Mouse (Mus musculus): ENCODE measurements around the gene Scn5a. TPM values are rescaled to one million over a fixed set of nuclear protein-coding genes. Genes with fewer than 3 reads are reported as not detected.

The Scn5a gene
- polyA plus RNA-seq (2016; fragmentation: Nextera tagmentation; extraction: Ambion mirVana), result 8.2 and 18.0 TPM in 2 replicates

DNA sequence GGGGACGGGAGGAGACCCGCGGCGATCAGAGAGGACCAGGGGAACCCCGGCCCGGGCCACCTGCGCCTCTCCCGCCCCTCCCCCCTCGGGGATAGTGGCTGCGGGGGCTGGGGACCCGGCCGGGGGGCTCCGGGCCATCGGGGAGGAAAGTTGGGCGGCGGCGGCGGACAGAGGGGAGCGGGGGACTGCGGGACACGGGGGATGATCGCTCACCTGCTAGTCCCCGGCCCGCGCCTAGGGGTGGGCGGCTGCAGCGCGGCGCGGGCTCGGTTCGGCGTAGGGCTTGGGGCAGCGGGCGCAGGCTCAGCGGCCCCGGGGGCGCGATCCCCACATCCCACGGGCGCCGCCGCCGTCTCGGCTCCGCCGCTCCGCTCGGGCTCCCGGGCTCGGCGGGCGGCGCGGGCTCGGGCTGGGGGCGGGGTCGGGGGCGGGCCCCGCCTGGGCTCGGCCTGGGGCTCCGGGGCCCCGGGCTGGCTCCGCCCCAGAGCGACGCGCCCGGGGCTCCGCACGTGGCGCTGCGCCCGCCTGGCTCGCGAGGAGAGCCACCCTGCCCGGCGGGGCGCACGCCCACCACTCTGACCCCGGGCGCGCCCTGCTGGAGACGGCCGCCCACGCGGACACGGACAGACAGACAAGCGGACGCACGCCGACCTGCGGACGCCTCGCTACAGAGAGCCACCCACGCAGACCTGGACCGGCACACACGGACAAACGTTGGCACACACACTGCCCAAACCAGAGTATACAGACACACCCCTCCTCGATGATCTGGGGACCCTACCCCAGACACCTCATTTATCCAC, at the start of gene Scn5a:
Gene Scn5a, minus strand, starts transcription at position 381 of the 803 bp plus-strand sequence.
- peak within 1 kb of the TSS; percentile 91 for H3K27ac ChIP-seq
- peaks cover 95% of the 10 kb centered on the region for H3K27me3 ChIP-seq (ENCODE audit: insufficient read depth, poor library complexity, severe bottlenecking)
- DNase-seq (ENCODE audit: low spot score), result no peak
- no peaks in the 10 kb centered on the region for H3K9me3 ChIP-seq
- H3K4me1 ChIP-seq, result peaks cover 65% of the 10 kb centered on the region
- no peaks in the 10 kb centered on the region for H3K36me3 ChIP-seq
- peak within 1 kb of the TSS; percentile 87 for H3K4me3 ChIP-seq
- 1% methylated on average over 75 of the region's 99 CpGs for WGBS

DNA sequence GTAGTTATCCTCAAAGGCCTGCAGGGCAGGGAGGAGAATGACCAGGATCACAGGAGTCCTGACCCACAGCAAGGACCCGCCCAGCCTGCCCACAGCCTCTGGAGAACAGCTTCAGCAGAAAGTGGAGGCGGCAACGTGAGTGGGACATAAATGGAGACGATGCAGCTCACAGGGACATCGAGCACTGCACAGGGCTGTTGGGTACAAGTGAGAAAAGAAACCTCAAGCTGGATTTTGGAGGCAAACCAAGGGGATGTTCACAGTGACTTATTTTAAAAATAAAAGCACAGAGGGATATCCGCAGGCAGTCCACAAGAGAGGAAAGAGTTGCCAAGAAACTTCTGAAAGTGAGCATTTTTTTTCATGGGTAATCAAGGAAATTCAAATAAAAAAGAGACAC, 48.4 kb upstream of the Scn5a start:
- no peak overlapping the region for H3K4me3 ChIP-seq
- H3K9me3 ChIP-seq, result no peaks in the 10 kb centered on the region
- 72% methylated on average over 6 of the region's 6 CpGs for WGBS
- no peaks in the 10 kb centered on the region for H3K36me3 ChIP-seq
- H3K4me1 ChIP-seq, result peaks cover 40% of the 10 kb centered on the region
- H3K27me3 ChIP-seq (ENCODE audit: insufficient read depth, poor library complexity, severe bottlenecking), result peaks cover 22% of the 10 kb centered on the region; the same call in 1 of the 2 replicates
- no peak for DNase-seq (ENCODE audit: low spot score)
- no peak overlapping the region for H3K27ac ChIP-seq

DNA sequence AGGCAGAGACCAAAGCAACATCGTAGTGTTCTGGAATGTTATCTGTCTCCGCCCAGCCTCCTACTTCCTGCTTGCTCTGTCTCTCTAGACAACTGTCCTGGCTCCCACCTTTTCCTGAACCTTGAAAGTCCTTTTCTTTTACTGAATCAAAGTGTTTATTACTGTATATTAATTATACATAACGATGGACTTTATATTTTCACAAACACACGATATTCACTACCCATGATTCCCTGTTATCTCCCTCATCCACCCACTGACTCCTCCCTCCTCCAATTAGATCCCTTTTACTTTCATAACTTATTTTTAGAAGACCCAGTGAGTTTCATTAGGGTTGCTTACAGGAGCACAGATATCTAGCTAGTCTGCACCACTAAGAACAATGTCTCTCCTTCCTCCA, 45.3 kb upstream of the Scn5a start:
- Histone ChIP-seq H3K27ac (0 out of 2 replicates have a peak overlapping the region, but pooled peaks have one; percentile 47), H3K4me3 (no peak overlapping the region), H3K4me1 (peaks cover 26% of the 10 kb centered on the region), H3K36me3 (no peaks in the 10 kb centered on the region), H3K27me3 (ENCODE audit: insufficient read depth, poor library complexity, severe bottlenecking) (peaks cover 12% of the 10 kb centered on the region; the same call in 1 of the 2 replicates), H3K9me3 (no peaks in the 10 kb centered on the region)
- no peak for DNase-seq (ENCODE audit: low spot score)
- WGBS, result 64% methylated on average over 4 of the region's 4 CpGs

DNA sequence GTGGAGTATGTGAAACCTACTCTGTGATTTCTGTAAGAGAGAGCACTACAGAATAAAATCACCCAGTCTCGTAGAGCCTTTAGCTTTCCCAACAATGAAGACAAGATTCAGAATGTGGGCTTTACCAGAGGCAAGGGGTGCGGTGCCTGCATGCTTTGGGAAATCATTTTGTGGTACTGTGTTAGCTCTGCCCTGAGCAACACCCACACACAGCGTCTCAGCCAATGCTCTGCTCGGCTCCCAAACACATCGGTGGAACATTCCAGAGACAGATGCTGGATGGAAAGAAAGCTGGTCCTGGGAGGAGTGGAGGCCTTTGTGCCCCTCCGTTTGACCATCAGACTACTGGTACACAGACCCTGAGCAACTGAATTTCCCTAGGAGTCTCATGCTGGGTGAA, 36.0 kb upstream of the Scn5a start:
- H3K9me3 ChIP-seq, result no peaks in the 10 kb centered on the region

DNA sequence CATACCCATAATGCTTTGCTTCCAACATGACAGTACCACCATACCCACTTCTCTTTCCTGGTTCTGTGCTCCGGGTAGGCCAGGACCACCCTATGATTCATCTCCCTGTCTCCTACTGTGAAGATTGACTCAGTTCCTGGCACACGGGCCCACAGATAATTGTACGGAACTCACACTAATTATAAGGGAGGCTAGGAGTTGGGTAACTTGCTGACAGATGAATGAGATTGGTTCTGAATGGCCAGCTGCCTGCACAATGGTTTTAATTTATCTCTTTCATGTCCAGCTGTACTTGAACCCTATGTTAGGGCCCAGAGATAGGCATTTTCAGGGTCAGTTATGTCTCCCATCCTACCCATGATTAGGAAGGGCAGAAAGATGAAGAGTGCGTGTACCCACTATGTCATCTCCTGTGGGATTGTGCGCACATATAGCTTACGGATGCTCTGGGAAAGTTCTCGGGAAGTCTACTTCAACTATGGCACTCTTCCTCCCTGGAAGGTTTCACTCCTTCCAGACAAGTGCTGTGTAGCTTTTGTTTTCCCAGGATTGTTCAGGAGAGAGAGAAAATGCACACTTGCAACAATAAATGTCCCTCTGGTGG, 31.8 kb upstream of the Scn5a start:
- Histone ChIP-seq H3K4me3 (no peak overlapping the region), H3K4me1 (peaks cover 21% of the 10 kb centered on the region), H3K27me3 (ENCODE audit: insufficient read depth, poor library complexity, severe bottlenecking) (no peaks in the 10 kb centered on the region), H3K9me3 (no peaks in the 10 kb centered on the region), H3K27ac (no peak overlapping the region), H3K36me3 (no peaks in the 10 kb centered on the region)
- DNase-seq (ENCODE audit: low spot score), result no peak
- WGBS, result 75% methylated on average over 7 of the region's 7 CpGs

More for the DNA sequence above, 36.0 kb upstream of the Scn5a start:
- 76% methylated on average over 6 of the region's 6 CpGs for WGBS
- DNase-seq (ENCODE audit: low spot score), result no peak
- H3K4me1 ChIP-seq, result peaks cover 31% of the 10 kb centered on the region
- H3K27me3 ChIP-seq (ENCODE audit: insufficient read depth, poor library complexity, severe bottlenecking), result no peaks in the 10 kb centered on the region
- H3K36me3 ChIP-seq, result no peaks in the 10 kb centered on the region
- no peak overlapping the region for H3K4me3 ChIP-seq
- no peak overlapping the region for H3K27ac ChIP-seq

DNA sequence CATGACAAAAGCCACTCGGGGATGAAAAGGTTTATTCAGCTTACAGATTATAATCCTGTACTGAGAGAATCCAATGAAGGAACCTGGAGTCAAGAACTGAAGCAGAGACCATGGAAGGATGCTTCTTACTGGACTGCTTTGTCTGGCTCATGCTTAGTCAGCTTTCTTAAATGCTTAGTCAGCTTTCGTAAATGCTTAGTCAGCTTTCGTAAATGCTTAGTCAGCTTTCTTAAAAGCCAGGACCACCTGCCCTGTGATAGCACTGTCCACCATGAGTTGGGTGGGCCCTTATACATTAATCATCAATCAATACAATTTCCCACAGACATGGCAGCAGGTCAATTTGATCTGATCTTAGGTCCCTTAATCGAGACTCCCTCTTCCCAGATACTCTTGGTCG, 28.1 kb upstream of the Scn5a start:
- Histone ChIP-seq H3K27ac (no peak overlapping the region), H3K27me3 (ENCODE audit: insufficient read depth, poor library complexity, severe bottlenecking) (no peaks in the 10 kb centered on the region), H3K4me3 (no peak overlapping the region), H3K4me1 (peaks cover 12% of the 10 kb centered on the region), H3K36me3 (no peaks in the 10 kb centered on the region), H3K9me3 (no peaks in the 10 kb centered on the region)
- 92% methylated on average over 5 of the region's 5 CpGs for WGBS
- no peak for DNase-seq (ENCODE audit: low spot score)

DNA sequence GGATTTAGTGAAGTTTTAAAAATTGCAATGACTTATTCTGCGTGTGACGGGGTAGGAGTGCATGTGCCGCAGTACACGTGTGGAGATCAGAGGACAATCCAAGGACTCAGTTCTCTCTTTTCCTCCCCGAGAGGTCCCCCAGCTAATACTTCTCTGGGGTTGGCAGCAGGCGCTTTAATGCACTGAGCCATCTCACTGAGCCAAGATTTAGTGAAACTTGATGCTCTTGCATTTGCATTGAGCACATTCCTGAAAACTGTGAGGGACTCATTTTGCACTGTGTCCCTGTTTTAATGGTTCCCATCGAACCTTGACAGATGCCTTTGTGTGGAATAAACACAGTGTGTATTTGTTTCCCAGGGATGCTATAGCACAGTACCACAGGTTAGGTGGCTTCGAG, 25.8 kb upstream of the Scn5a start:
- Histone ChIP-seq H3K36me3 (no peaks in the 10 kb centered on the region), H3K9me3 (no peaks in the 10 kb centered on the region; the same call in 1 of the 2 replicates), H3K27ac (no peak overlapping the region), H3K4me1 (peaks cover 12% of the 10 kb centered on the region), H3K27me3 (ENCODE audit: insufficient read depth, poor library complexity, severe bottlenecking) (no peaks in the 10 kb centered on the region), H3K4me3 (no peak overlapping the region)
- WGBS, result 80% methylated on average over 8 of the region's 8 CpGs
- no peak for DNase-seq (ENCODE audit: low spot score)

DNA sequence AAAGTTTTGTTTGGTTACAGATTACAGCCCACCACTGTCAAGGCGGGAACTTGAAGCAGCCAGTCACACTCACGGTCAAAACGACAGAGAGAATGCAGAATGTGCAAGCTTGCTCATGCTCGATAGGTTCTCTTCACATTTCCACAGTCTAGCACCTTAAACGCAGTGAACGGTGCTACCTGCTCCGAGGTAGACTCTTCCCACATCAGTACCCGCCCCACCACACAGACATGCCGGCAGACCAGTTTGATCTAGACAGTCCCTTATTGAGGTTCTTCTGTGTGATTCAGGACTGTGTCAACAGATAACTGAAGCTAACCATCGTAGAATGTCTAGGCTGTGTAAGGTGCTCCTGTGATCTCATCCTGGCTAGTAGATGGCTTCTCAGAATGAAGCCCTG, 19.7 kb upstream of the Scn5a start:
- H3K9me3 ChIP-seq, result no peaks in the 10 kb centered on the region; the same call in 1 of the 2 replicates
- H3K4me1 ChIP-seq, result no peaks in the 10 kb centered on the region
- no peaks in the 10 kb centered on the region for H3K36me3 ChIP-seq
- H3K27me3 ChIP-seq (ENCODE audit: insufficient read depth, poor library complexity, severe bottlenecking), result no peaks in the 10 kb centered on the region
- DNase-seq (ENCODE audit: low spot score), result no peak
- no peak overlapping the region for H3K4me3 ChIP-seq
- 80% methylated on average over 10 of the region's 10 CpGs for WGBS
- no peak overlapping the region for H3K27ac ChIP-seq

DNA sequence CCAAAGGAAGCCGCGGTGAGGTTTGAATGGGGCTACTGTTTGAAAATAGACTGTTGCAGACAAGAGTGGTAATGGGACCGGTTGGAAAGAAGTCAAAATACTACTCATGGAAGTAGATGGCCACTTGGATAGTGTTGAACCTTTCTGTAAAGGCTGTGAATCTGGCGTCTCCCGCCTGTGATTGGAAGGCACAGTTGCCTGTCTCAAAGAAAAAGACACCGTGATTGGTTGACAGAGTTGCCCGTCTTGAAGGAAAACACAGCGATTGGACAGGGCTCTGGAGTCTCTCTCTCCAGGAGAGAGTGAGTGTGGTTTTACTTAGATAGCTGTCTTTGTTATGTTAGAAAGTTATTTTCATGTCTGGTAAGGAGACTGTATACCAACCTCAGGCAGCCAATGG, 18.5 kb upstream of the Scn5a start:
- no peak for DNase-seq (ENCODE audit: low spot score)
- H3K36me3 ChIP-seq, result no peaks in the 10 kb centered on the region

DNA sequence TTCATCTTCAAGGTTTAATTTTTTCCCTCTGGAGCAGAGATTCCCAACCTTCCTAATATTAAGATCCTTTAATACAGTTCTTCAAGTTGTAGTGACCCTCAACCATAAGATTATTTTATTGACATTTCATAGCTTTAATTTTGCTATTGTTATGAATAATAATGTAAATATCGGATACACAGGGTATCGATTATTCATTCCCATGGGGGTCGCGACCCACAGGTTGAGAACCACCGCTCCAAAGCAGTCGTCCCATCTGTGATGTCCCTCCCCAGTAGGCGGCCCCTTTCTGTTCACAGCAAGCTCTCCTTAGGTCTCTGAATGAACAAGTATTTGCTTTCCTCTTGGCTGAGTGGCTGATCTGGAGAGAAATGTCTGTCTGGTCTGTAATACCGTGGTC, 10.8 kb upstream of the Scn5a start:
- no peak for DNase-seq (ENCODE audit: low spot score)
- Histone ChIP-seq H3K4me1 (peaks cover 19% of the 10 kb centered on the region), H3K36me3 (no peaks in the 10 kb centered on the region), H3K27ac (no peak overlapping the region), H3K9me3 (no peaks in the 10 kb centered on the region), H3K27me3 (ENCODE audit: insufficient read depth, poor library complexity, severe bottlenecking) (peaks cover 43% of the 10 kb centered on the region), H3K4me3 (no peak overlapping the region)
- WGBS, result 84% methylated on average over 8 of the region's 8 CpGs

More for the DNA sequence above, 18.5 kb upstream of the Scn5a start:
- 74% methylated on average over 8 of the region's 8 CpGs for WGBS
- no peaks in the 10 kb centered on the region for H3K27me3 ChIP-seq (ENCODE audit: insufficient read depth, poor library complexity, severe bottlenecking)
- no peaks in the 10 kb centered on the region for H3K4me1 ChIP-seq
- H3K9me3 ChIP-seq, result no peaks in the 10 kb centered on the region; the same call in 1 of the 2 replicates
- H3K27ac ChIP-seq, result no peak overlapping the region
- H3K4me3 ChIP-seq, result no peak overlapping the region

DNA sequence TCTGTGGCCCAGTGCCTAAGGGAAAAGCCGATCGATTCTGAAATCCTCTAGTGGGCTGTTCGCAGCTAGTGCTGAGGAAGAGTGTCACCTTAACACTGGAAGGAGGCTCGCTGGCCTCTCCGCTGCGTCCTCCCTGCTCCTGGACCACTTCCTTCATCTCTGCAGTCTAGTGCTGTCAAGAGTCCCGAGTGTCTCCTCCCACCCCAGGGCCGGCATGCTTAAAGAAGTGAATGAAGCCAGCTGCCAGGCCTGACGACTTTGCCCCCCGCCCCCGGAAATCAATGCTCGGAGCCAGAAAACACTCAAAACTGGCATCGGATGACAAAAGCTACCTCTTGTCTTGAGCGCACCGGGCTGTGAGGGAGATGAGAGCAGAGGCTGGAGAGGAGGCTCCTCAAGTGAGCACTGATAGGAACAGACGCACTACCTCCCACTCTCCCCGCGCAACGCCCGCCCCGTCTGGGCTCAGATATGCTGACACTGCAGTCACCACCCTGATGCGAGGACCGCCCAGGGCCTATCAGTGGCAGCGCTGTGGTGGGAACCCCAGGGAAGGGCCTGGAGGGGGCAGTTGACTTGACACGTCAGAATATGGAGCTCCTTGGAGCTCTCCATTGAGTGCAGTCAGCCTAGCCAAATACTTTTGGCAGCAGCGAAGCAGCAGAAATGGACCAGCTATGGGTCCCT, 10.1 kb upstream of the Scn5a start:
- Histone ChIP-seq H3K9me3 (no peaks in the 10 kb centered on the region), H3K27ac (peak overlapping the region; percentile 69), H3K4me3 (peak overlapping the region; percentile 44), H3K27me3 (ENCODE audit: insufficient read depth, poor library complexity, severe bottlenecking) (peaks cover 50% of the 10 kb centered on the region), H3K4me1 (peaks cover 19% of the 10 kb centered on the region), H3K36me3 (no peaks in the 10 kb centered on the region)
- DNase-seq (ENCODE audit: low spot score), result peak; percentile 83
- WGBS, result 20% methylated on average over 26 of the region's 26 CpGs

DNA sequence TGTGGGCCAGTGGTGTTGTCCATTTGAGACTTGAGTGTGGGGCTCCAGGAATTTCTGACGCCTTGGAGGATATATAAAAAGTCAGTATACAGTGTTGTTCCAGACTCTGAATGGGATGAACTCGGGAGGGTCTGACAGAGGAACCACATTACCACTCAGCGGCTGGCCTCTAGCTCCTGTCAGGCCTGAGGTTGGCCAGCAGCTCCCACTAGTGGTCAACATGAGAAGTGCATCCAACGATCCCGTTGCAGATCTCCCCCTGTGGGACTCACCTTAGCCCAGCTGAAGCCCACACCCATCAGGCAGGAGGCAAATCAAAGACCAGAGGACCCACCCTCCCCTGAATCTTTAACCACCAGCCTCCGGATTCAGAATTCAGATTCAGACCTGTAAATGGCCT, 1.9 kb upstream of the Scn5a start:
- WGBS, result 1% methylated on average over 6 of the region's 6 CpGs
- Histone ChIP-seq H3K36me3 (no peaks in the 10 kb centered on the region), H3K4me3 (no peak overlapping the region), H3K27me3 (ENCODE audit: insufficient read depth, poor library complexity, severe bottlenecking) (peaks cover 95% of the 10 kb centered on the region), H3K27ac (no peak overlapping the region), H3K4me1 (peaks cover 46% of the 10 kb centered on the region), H3K9me3 (no peaks in the 10 kb centered on the region)
- DNase-seq (ENCODE audit: low spot score), result peak; percentile 89

DNA sequence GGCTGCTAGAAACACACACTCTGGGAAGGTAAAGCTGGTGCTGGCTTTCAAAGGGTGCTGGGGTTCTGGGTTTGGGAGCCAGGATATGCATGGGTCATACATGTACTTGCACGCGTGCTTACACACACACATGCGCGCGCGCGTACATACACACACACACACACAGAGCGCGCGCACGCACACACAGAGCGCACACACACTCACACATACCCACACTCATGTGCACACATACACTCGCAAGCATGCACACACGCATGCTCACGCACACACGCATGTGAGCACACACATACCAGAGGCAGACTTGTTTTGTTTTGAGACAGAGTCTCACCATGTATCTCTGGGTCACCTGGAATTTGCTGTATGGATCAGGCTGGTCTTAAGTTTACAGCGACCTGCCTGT, 1.4 kb upstream of the Scn5a start:
- DNase-seq (ENCODE audit: low spot score), result no peak
- H3K27me3 ChIP-seq (ENCODE audit: insufficient read depth, poor library complexity, severe bottlenecking), result peaks cover 95% of the 10 kb centered on the region
- no peak overlapping the region for H3K27ac ChIP-seq
- H3K4me3 ChIP-seq, result no peak overlapping the region
- no peaks in the 10 kb centered on the region for H3K36me3 ChIP-seq
- WGBS, result 88% methylated on average over 17 of the region's 17 CpGs
- H3K9me3 ChIP-seq, result no peaks in the 10 kb centered on the region
- H3K4me1 ChIP-seq, result peaks cover 51% of the 10 kb centered on the region

Data from heart, embryonic 10.5 days (tissue).